Mouse (Mus musculus): ENCODE data around the gene Sf3a1. TPM values are rescaled to one million over a fixed set of nuclear protein-coding genes. Genes with fewer than 3 reads are reported as not detected.
"Not testable (repeated sequence)": the region's sequence is repeated elsewhere in the genome, so short reads cannot be mapped to it uniquely, and the experiment has no call there.

The Sf3a1 gene
- polyA plus RNA-seq, 1 experiment from 2014 or later: 71.4 TPM

DNA sequence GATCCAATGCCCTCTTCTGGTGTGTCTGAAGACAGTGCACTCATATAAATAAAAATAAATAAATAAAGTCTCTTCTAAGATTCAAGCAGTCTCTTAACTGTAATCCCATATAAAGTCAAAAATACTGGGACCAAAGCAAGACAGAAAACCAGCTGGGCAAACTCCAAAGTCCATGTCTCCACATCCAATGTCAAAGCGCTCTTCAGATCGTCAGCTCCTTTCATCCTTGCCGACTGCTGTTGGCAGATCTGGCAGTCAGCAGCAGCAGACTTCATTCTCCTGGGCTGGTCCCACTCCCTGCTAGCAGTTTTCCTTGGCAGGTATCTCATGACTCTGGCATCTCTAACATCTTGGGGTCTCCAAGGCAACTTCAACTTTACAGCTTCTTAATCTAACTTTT, 1.5 kb upstream of the Sf3a1 start:
- H3K4me3 ChIP-seq (replicated peaks): no peak overlapping the region
- 88% methylated on average over 3 of the region's 3 CpGs for WGBS

DNA sequence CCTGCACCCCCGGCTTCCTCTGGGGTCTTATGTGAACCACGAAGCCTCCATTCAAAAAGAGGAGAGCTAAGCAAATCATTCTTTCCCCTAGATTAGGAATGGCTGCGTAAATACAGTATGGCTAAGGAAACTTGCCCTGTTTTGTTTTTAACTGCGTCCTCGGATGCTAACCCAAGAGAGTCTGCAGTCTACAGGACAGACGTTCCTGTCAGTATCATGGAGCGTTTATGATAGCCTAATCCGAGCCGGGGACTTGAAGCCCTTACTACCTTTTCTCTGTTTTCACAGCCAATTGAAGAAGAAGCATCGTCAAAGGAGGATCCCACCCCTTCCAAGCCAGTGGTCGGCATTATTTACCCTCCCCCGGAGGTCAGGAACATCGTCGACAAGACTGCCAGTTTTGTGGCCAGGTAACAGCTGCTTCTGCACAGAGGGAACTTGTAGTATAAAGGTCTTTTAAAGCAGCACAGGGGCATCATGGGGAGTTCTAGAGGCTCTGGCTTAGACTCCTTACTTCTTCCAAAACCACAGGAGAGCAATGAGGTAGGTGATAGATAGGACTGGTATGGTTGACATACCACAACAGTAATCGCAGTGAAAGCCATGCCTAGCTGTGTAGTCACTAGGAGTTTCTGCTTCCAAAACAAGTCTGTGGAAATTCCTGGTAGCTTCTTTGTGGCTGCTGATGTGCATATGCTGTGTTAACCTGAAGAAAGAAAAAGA, 769 bp downstream of the Sf3a1 start:
- H3K4me1 ChIP-seq (replicated peaks): peaks cover 31% of the 10 kb centered on the region
- no peaks in the 10 kb centered on the region for H3K9me3 ChIP-seq
- H3K27ac ChIP-seq: peak overlapping the region; percentile 89
- H3K27me3 ChIP-seq: no peaks in the 10 kb centered on the region
- H3K4me2 ChIP-seq: peak overlapping the region; percentile 93
- H3K36me3 ChIP-seq: peaks cover 48% of the 10 kb centered on the region
- H3K9ac ChIP-seq (replicated peaks): peak overlapping the region; percentile 87
- no peak for ATAC-seq (ENCODE audit: insufficient number of reproducible peaks, insufficient read depth, low FRiP score, low TSS enrichment, low read depth)
- H3K4me3 ChIP-seq (replicated peaks): peak overlapping the region; percentile 88
- WGBS: 6% methylated on average over 15 of the region's 15 CpGs

More for the DNA sequence above, 1.5 kb upstream of the Sf3a1 start:
- Histone ChIP-seq H3K27ac (no peak overlapping the region), H3K9ac (replicated peaks) (no peak overlapping the region), H3K9me3 (no peaks in the 10 kb centered on the region), H3K27me3 (no peaks in the 10 kb centered on the region), H3K36me3 (peaks cover 26% of the 10 kb centered on the region), H3K4me2 (0 out of 2 replicates have a peak overlapping the region, but pooled peaks have one; percentile 93), H3K4me1 (replicated peaks) (peaks cover 26% of the 10 kb centered on the region)
- ATAC-seq (ENCODE audit: insufficient number of reproducible peaks, insufficient read depth, low FRiP score, low TSS enrichment, low read depth): no peak

DNA sequence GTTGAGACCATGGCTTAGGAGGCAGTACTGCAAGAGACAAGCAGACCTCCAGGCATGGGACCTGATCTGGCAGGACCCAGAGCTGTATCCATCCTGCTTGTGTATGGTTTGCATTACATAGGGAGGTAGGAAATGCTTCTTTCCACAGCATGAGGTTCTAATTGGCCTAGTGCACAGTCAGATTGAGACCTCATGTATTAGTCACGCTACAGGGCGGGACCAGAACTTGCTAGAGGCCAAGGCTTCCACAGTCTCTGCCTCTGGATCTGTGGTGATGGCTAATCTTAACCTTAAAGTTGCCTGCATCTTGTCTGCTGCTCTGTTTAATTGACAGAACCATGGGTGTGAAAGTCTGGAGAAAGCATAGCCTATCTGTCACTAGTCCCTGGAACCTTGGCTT, 4.6 kb downstream of the Sf3a1 start:
- Histone ChIP-seq H3K9me3 (no peaks in the 10 kb centered on the region), H3K4me1 (replicated peaks) (peaks cover 24% of the 10 kb centered on the region), H3K27ac (no peak overlapping the region), H3K4me3 (replicated peaks) (no peak overlapping the region), H3K9ac (replicated peaks) (no peak overlapping the region), H3K4me2 (no peak overlapping the region), H3K27me3 (no peaks in the 10 kb centered on the region), H3K36me3 (peaks cover 86% of the 10 kb centered on the region)
- ATAC-seq (ENCODE audit: insufficient number of reproducible peaks, insufficient read depth, low FRiP score, low TSS enrichment, low read depth): no peak
- WGBS: 57% methylated on average over 2 of the region's 2 CpGs

DNA sequence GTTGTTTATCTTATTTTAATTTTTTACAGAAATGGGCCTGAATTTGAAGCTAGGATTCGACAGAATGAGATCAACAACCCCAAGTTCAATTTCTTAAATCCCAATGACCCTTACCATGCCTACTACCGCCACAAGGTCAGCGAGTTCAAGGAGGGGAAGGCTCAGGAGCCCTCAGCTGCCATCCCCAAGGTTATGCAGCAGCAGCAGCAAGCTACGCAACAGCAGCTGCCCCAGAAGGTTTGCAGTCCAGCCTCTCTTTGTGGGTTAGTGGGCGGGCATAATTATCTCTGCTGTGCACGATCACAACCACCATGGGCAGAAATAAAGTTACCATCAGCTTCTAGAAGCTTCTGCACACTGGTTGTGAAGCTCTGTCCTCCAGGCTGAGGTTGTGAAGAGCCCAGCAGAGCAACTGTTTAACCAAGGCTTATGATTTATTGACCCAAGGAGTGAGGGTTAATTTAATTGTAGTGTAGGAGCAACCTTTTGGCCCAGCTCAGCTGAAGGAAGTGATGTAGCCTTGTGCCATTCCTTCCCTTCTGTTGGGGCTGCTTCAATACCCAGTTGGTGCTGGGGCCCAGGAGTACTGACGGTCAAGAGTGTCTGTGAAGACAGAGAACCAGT, 6.4 kb downstream of the Sf3a1 start:
- Histone ChIP-seq H3K4me3 (replicated peaks) (no peak overlapping the region), H3K27me3 (no peaks in the 10 kb centered on the region), H3K9ac (replicated peaks) (no peak overlapping the region), H3K9me3 (no peaks in the 10 kb centered on the region), H3K4me2 (no peak overlapping the region), H3K4me1 (replicated peaks) (peaks cover 17% of the 10 kb centered on the region), H3K36me3 (peaks cover 100% of the 10 kb centered on the region), H3K27ac (no peak overlapping the region)
- 93% methylated on average over 7 of the region's 7 CpGs for WGBS
- ATAC-seq (ENCODE audit: insufficient number of reproducible peaks, insufficient read depth, low FRiP score, low TSS enrichment, low read depth): no peak

DNA sequence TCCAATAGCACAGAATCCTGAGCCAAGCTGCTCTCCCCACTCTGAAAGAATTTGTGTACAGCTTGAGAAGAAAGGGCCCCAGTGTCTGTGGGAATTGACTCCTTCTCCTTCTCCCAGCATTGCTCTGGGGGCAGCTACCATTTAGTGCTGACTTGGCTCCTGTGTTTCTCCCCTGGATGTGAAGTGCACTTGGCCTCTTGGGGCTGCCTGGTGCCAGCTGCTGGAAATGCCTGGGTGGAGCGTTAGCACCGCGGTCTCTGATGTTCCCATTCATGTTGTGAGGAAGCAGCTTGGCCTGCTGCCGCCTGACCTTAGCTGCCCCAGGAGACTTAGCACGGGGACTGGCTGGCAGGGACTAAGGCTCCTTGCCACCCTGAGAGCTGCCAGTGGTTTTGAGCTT, 14.4 kb downstream of the Sf3a1 start:
- Histone ChIP-seq H3K4me3 (replicated peaks) (no peak overlapping the region), H3K36me3 (peaks cover 99% of the 10 kb centered on the region), H3K4me1 (replicated peaks) (no peaks in the 10 kb centered on the region), H3K9ac (replicated peaks) (no peak overlapping the region), H3K9me3 (no peaks in the 10 kb centered on the region), H3K27me3 (no peaks in the 10 kb centered on the region), H3K4me2 (no peak overlapping the region), H3K27ac (no peak overlapping the region)
- WGBS: 92% methylated on average over 5 of the region's 5 CpGs
- no peak for ATAC-seq (ENCODE audit: insufficient number of reproducible peaks, insufficient read depth, low FRiP score, low TSS enrichment, low read depth)

DNA sequence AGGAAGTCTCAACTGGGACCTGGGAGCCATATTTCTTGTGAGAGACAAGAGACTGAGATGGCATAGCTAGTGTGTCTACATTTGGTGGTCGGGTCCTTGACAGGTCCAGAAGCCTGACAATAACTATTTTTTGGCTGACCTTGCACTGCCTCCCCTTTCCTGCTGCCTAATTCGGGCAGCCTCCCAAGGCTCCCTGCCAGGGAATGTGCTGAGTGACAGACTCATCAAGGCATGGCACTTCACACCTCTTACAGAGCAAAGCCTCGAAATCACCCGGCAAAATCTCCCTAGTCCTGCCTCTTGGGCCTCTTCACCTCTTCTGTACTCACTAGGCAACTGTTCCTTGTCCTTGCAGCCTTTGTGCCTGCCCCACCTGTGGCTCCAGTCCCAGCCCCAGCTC, 17.6 kb downstream of the Sf3a1 start:
- no peaks in the 10 kb centered on the region for H3K9me3 ChIP-seq
- no peaks in the 10 kb centered on the region for H3K27me3 ChIP-seq
- no peak overlapping the region for H3K27ac ChIP-seq
- ATAC-seq (ENCODE audit: insufficient number of reproducible peaks, insufficient read depth, low FRiP score, low TSS enrichment, low read depth): no peak
- H3K36me3 ChIP-seq: peaks cover 98% of the 10 kb centered on the region
- 80% methylated on average over 4 of the region's 4 CpGs for WGBS
- H3K4me2 ChIP-seq: no peak overlapping the region
- H3K4me1 ChIP-seq (replicated peaks): no peaks in the 10 kb centered on the region
- H3K9ac ChIP-seq (replicated peaks): no peak overlapping the region
- no peak overlapping the region for H3K4me3 ChIP-seq (replicated peaks)

DNA sequence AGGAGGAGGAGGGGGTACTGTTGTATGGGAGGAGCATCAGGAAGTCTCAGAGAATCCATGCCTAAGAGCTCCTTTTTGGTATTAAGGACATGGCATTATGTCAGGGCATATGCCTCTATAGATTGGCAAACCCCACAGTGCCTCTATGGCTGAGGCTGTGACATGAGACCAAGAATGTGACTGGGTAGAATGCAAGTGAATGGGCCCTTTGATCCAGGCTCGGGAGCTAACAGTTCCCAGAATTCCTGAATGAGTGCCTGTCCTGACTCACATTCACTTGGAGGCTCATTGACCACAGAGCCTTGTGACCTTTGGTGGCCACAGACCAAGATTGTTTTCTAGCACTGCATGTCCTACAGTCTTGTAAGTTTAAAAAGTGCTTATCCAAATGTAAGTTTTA, 21.9 kb downstream of the Sf3a1 start:
- no peak overlapping the region for H3K4me3 ChIP-seq (replicated peaks)
- no peak overlapping the region for H3K27ac ChIP-seq
- peaks cover 62% of the 10 kb centered on the region for H3K36me3 ChIP-seq
- H3K4me1 ChIP-seq (replicated peaks): no peaks in the 10 kb centered on the region
- H3K9ac ChIP-seq (replicated peaks): no peak overlapping the region
- no peaks in the 10 kb centered on the region for H3K9me3 ChIP-seq
- ATAC-seq (ENCODE audit: insufficient number of reproducible peaks, insufficient read depth, low FRiP score, low TSS enrichment, low read depth): no peak
- 19% methylated on average over 1 of the region's 1 CpGs for WGBS
- H3K27me3 ChIP-seq: no peaks in the 10 kb centered on the region
- no peak overlapping the region for H3K4me2 ChIP-seq

DNA sequence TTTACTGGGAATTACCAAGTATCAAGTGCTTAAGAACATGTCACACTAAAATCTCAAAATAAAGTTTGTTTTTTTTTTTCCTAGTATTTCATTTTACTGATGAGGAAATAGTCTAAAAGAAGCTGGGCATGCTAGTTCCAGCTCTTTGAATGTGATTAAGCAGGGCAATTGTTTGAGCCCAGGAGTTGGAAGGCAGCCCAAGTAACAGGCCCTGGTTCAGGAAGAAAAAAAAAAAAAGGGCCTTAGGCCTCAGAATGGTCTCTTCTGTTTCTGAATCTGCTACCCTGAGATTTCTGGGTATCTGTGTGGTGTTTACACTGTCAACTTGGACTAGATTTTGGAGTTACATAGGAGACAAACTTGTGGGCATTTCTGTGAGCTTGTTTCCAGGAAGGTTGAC, 23.4 kb downstream of the Sf3a1 start:
- Histone ChIP-seq H3K4me2 (no peak overlapping the region), H3K4me1 (replicated peaks) (peaks cover 7% of the 10 kb centered on the region), H3K4me3 (replicated peaks) (no peak overlapping the region), H3K36me3 (peaks cover 47% of the 10 kb centered on the region), H3K9me3 (no peaks in the 10 kb centered on the region), H3K9ac (replicated peaks) (no peak overlapping the region), H3K27ac (no peak overlapping the region), H3K27me3 (0 out of 2 replicates have a peak, but pooled peaks cover 4% of the 10 kb centered on the region)
- ATAC-seq (ENCODE audit: insufficient number of reproducible peaks, insufficient read depth, low FRiP score, low TSS enrichment, low read depth): no peak

DNA sequence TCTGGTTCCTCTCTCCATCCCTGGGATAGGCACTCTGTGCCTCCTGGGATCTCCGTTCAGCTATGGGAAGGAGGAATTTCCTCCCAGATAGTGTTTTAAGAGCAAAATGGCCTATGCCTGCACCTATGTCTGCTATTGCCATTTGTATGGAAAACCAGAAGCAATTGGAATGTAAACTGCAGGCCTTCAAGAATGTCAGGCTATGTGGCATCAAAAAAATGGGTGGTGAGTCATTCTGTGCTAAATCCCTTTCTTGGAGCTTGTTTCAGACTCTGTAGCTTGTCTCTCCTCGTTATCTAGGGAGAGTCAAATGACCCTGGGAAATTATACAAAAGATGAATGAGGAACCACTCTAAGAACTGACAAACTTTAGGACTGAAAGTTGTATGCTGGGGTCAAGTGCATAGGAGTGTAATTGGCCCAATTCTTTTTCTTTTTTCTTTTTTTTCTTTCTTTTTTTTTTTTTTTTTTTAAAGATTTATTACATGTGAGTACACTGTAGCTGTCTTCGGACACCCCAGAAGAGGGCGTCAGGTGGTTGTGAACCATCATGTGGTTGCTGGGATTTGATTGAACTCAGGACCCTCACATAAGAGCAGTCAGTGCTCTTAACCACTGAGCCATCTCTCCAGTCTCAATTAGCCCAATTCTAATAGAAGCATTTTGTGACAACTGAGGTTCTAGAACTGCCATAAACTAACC, 24.3 kb downstream of the Sf3a1 start:
- H3K27me3 ChIP-seq: 0 out of 2 replicates have a peak, but pooled peaks cover 4% of the 10 kb centered on the region
- 74% methylated on average over 4 of the region's 4 CpGs for WGBS
- H3K9me3 ChIP-seq: no peaks in the 10 kb centered on the region
- H3K9ac ChIP-seq (replicated peaks): no peak overlapping the region
- H3K36me3 ChIP-seq: peaks cover 39% of the 10 kb centered on the region
- H3K4me3 ChIP-seq (replicated peaks): no peak overlapping the region
- H3K27ac ChIP-seq: no peak overlapping the region
- no peak for ATAC-seq (ENCODE audit: insufficient number of reproducible peaks, insufficient read depth, low FRiP score, low TSS enrichment, low read depth)
- H3K4me2 ChIP-seq: no peak overlapping the region
- H3K4me1 ChIP-seq (replicated peaks): peaks cover 7% of the 10 kb centered on the region

DNA sequence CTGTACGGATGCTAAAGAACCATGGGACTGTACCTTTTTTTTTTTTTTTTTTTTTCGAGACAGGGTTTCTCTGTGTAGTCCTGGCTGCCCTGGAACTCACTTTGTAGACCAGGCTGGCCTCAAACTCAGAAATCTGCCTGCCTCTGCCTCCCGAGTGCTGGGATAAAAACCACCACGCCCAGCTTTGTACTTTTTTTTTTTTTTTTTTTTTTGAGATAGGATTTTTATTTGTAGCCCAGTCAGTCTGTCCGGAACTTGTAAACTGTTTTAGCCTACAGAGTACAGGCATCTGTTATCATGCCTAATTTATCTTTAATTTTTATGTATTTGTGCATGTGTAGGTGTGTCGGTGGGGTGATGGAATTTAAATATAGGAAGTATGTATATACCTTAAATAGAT, 25.3 kb downstream of the Sf3a1 start:
- Histone ChIP-seq H3K4me1 (replicated peaks) (peaks cover 13% of the 10 kb centered on the region), H3K36me3 (peaks cover 28% of the 10 kb centered on the region)
- not testable (repeated sequence) for H3K4me3 ChIP-seq (replicated peaks); H3K9ac ChIP-seq (replicated peaks); H3K27ac ChIP-seq; H3K9me3 ChIP-seq; H3K4me2 ChIP-seq; ATAC-seq (ENCODE audit: insufficient number of reproducible peaks, insufficient read depth, low FRiP score, low TSS enrichment, low read depth); H3K27me3 ChIP-seq
- WGBS: 87% methylated on average over 6 of the region's 6 CpGs

DNA sequence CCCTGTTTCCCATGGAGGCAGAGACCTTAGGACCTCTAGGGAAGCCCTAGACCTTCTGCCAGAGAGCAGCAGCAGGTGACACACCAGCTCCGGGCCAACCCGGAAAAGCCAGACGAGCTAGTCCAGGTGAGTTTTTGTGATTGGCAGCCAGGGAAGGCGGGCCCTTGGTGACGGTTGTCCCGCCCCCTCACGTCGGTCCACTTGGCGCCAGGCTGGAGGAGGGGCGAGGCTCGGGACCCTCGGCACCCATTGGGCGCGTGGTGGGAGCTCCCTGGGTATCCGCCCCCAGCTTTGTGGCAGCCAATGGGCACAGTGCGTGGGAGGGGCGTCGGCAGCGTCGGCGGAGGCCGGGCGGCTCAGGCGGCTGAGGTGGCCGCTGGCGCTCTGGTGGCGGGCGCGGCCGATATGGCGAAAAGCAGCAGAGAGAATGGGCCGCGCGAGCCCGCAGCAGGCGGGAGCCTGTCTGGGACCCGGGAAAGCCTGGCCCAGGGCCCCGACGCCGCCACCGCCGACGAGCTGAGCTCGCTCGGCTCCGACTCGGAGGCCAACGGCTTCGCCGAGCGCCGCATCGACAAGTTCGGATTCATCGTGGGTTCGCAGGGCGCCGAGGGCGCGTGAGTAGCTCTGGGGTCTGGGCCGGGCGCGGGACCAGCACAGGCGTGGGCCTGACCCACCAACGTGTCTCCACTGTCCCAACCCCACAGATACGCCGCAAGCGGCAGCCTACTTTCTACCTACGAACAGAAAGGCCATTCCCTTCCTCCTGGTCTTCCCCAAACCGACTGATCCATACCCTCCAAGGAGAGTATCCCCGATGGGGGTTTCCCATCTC, 26.6 kb downstream of the Sf3a1 start, which contains the start of gene Tbc1d10a:
Tbc1d10a (plus strand) TSS at position 304 of the 832 bp plus-strand sequence.
- Histone ChIP-seq H3K27ac (peak within 1 kb of the TSS; percentile 73; the same call in 1 of the 2 replicates), H3K4me2 (peak within 1 kb of the TSS; percentile 82)

More for the DNA sequence above, 26.6 kb downstream of the Sf3a1 start, which contains the start of gene Tbc1d10a:
- H3K9me3 ChIP-seq: no peaks in the 10 kb centered on the region
- peaks cover 25% of the 10 kb centered on the region for H3K4me1 ChIP-seq (replicated peaks)
- peaks cover 16% of the 10 kb centered on the region for H3K36me3 ChIP-seq
- peak; percentile 96 for ATAC-seq (ENCODE audit: insufficient number of reproducible peaks, insufficient read depth, low FRiP score, low TSS enrichment, low read depth)
- WGBS: under 1% methylated on average over 70 of the region's 71 CpGs
- 0 out of 2 replicates have a peak, but pooled peaks cover 4% of the 10 kb centered on the region for H3K27me3 ChIP-seq
- H3K9ac ChIP-seq (replicated peaks): peak within 1 kb of the TSS; percentile 88
- H3K4me3 ChIP-seq (replicated peaks): peak within 1 kb of the TSS; percentile 84
